Mouse (Mus musculus): Measurements from ENCODE around the gene Kat2b. TPM values are rescaled to one million over a fixed set of nuclear protein-coding genes. Genes with fewer than 3 reads are reported as not detected.

The Kat2b gene
- polyA plus RNA-seq, 1 experiment from 2014 or later: 9.6 TPM

DNA sequence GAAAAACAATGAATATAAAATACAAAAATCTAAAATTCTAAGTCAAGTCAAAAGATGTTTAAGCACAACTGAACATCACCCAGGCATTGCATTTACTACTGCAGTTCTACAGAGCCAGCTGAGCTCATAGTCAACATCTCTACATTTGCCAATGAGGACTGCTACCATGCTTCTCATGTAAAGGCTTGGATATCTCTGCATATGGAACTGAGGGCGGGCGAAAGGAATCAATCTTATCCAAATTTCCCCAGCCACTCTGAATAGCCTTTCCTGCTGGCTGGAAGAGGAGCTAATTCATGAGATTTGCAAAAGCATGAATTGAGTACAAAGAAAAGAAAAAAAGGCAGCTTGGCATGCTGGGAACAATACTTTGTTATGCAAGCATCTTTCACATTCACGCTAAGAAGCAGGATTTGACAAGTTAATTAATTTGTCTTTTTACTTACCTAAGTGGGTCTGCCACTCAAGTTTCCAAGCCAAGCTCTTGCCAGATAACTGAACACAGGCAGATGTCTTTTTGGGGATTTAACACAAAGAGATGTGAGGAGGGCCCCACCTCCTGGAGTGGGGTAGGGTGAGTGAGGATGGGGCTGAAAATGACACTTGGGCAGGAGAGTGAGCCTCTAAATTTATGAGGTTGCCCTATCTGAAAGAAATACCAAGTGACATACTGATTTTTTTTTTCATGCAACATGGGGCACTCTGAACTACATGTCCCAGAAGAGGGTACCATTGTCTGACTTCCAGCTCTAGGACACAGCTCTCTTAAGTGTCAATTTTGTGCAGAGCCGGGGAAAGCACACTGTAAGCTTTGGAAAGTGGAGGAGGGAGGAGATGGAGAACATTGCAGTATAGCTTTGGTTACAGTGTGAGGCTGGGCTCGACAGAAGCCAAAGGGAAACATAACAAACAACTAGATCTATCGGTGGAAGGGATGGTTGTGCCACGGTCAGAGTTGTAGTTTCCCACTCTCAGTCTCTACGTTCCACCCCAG, 15.1 kb upstream of the Kat2b start:
- Histone ChIP-seq H3K27me3 (ENCODE audit: control insufficient read depth, insufficient read depth, low read length) (no peaks in the 10 kb centered on the region), H3K9me3 (ENCODE audit: control insufficient read depth, low read length) (no peaks in the 10 kb centered on the region), H3K9ac (ENCODE audit: low read depth, low read length) (no peak overlapping the region), H3K4me1 (replicated peaks; ENCODE audit: control insufficient read depth, insufficient read depth, low read length) (no peaks in the 10 kb centered on the region), H3K4me2 (replicated peaks; ENCODE audit: low read depth, low read length) (no peak overlapping the region), H3K4me3 (ENCODE audit: low read depth, low read length) (no peak overlapping the region), H3K27ac (ENCODE audit: low read depth, low read length) (no peak overlapping the region), H3K36me3 (ENCODE audit: control insufficient read depth, insufficient read depth, low read length) (no peaks in the 10 kb centered on the region)
- WGBS: 54% methylated on average over 8 of the region's 8 CpGs
- DNase-seq (ENCODE audit: low spot score) (no peak), ATAC-seq (ENCODE audit: low FRiP score) (peak; percentile 79)

DNA sequence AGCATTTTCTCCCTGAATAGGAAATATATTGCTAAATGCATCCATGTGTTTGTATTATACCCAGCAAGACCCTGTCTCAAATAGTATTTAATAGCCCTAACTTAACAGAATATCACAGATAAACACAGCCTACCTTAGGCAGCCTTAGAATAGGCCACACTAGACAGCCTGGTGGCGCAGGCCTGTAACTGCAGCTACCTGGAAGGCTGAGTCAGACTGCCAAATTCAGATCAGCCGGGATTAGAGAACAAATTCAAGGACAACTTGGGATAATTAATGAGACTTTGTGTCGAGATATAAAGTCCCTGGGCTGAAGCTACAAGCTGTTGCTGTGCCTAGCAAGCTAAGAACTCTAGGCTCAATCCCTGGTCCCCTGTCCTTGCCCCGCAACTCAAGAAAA, 12.6 kb upstream of the Kat2b start:
- H3K36me3 ChIP-seq (ENCODE audit: control insufficient read depth, insufficient read depth, low read length): no peaks in the 10 kb centered on the region
- no peak overlapping the region for H3K4me2 ChIP-seq (replicated peaks; ENCODE audit: low read depth, low read length)
- H3K9me3 ChIP-seq (ENCODE audit: control insufficient read depth, low read length): no peaks in the 10 kb centered on the region
- H3K27ac ChIP-seq (ENCODE audit: low read depth, low read length): no peak overlapping the region
- WGBS: 74% methylated on average over 4 of the region's 4 CpGs
- no peak overlapping the region for H3K9ac ChIP-seq (ENCODE audit: low read depth, low read length)
- DNase-seq (ENCODE audit: low spot score): no peak
- H3K27me3 ChIP-seq (ENCODE audit: control insufficient read depth, insufficient read depth, low read length): no peaks in the 10 kb centered on the region
- H3K4me3 ChIP-seq (ENCODE audit: low read depth, low read length): no peak overlapping the region
- H3K4me1 ChIP-seq (replicated peaks; ENCODE audit: control insufficient read depth, insufficient read depth, low read length): no peaks in the 10 kb centered on the region
- no peak for ATAC-seq (ENCODE audit: low FRiP score)

DNA sequence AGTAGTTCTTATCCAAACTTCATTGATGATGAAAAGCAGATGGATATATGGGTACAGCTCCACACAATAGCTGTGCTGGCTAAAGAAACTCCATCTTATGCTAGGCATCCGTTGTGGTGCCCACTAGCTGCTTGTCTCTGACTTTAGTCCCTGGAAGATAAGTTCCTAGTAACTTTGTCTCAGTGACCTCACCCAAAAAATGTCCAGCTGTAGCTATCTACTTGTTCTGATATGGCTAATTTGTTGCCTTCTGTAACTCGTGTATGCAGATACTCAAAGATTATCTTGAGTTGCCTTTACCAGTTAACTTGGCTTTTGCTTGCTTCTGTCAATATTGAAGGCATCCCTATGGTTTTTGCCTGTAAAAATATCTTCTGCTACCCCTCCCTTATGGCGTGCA, 11.8 kb upstream of the Kat2b start:
- Histone ChIP-seq H3K4me3 (ENCODE audit: low read depth, low read length) (no peak overlapping the region), H3K36me3 (ENCODE audit: control insufficient read depth, insufficient read depth, low read length) (no peaks in the 10 kb centered on the region), H3K9me3 (ENCODE audit: control insufficient read depth, low read length) (no peaks in the 10 kb centered on the region), H3K27me3 (ENCODE audit: control insufficient read depth, insufficient read depth, low read length) (no peaks in the 10 kb centered on the region), H3K9ac (ENCODE audit: low read depth, low read length) (no peak overlapping the region), H3K4me1 (replicated peaks; ENCODE audit: control insufficient read depth, insufficient read depth, low read length) (no peaks in the 10 kb centered on the region), H3K27ac (ENCODE audit: low read depth, low read length) (no peak overlapping the region), H3K4me2 (replicated peaks; ENCODE audit: low read depth, low read length) (no peak overlapping the region)
- no peak for DNase-seq (ENCODE audit: low spot score)
- ATAC-seq (ENCODE audit: low FRiP score): no peak
- 84% methylated on average over 3 of the region's 3 CpGs for WGBS

DNA sequence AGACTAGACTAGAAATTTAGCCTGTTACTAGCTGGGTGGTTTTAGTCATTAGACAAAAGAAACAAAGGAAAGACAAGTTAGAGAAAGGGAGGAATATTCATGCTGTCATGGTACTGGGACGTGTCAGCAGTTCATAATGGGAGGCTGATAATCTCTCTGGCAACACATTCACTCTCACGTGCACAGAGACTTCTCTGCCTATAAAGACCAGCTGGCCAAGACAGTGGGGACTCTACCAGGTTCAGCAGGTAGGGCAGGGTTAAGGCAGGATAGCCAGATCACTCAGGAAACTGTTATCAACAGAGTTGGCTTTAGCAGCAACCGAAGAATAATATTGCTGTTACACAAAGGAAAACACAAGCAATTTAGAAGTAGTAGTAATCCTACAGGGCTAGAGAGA, 9.2 kb upstream of the Kat2b start:
- Histone ChIP-seq H3K9ac (ENCODE audit: low read depth, low read length) (no peak overlapping the region), H3K27me3 (ENCODE audit: control insufficient read depth, insufficient read depth, low read length) (no peaks in the 10 kb centered on the region), H3K4me2 (replicated peaks; ENCODE audit: low read depth, low read length) (no peak overlapping the region), H3K27ac (ENCODE audit: low read depth, low read length) (no peak overlapping the region), H3K4me1 (replicated peaks; ENCODE audit: control insufficient read depth, insufficient read depth, low read length) (no peaks in the 10 kb centered on the region), H3K36me3 (ENCODE audit: control insufficient read depth, insufficient read depth, low read length) (no peaks in the 10 kb centered on the region), H3K9me3 (ENCODE audit: control insufficient read depth, low read length) (no peaks in the 10 kb centered on the region), H3K4me3 (ENCODE audit: low read depth, low read length) (no peak overlapping the region)
- 73% methylated on average over 3 of the region's 3 CpGs for WGBS
- ATAC-seq (ENCODE audit: low FRiP score) (no peak), DNase-seq (ENCODE audit: low spot score) (no peak)

DNA sequence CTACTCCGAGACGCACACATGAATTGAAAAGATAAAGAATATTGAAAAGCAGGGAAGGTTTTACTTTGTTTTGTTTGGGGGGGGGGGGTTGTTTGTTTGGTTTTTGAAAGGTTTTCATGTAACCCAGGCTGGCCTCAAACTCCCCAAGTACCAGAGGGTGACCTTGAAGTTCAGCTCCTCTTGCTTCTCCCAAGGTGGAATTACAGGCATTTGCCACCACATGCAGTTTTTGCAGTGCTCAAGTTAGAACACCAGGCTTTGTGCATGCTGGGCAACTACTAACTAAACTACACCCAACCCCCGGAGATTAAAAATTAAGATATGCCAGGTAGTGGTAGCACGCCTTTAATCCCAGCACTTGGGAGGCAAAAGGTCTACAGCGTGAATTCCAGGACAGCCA, 7.0 kb upstream of the Kat2b start:
- H3K27me3 ChIP-seq (ENCODE audit: control insufficient read depth, insufficient read depth, low read length): no peaks in the 10 kb centered on the region
- no peak for ATAC-seq (ENCODE audit: low FRiP score)
- DNase-seq (ENCODE audit: low spot score): no peak
- no peak overlapping the region for H3K4me2 ChIP-seq (replicated peaks; ENCODE audit: low read depth, low read length)
- H3K9me3 ChIP-seq (ENCODE audit: control insufficient read depth, low read length): no peaks in the 10 kb centered on the region
- H3K4me1 ChIP-seq (replicated peaks; ENCODE audit: control insufficient read depth, insufficient read depth, low read length): no peaks in the 10 kb centered on the region
- WGBS: 91% methylated on average over 5 of the region's 5 CpGs
- H3K4me3 ChIP-seq (ENCODE audit: low read depth, low read length): no peak overlapping the region
- H3K36me3 ChIP-seq (ENCODE audit: control insufficient read depth, insufficient read depth, low read length): no peaks in the 10 kb centered on the region
- H3K27ac ChIP-seq (ENCODE audit: low read depth, low read length): no peak overlapping the region
- no peak overlapping the region for H3K9ac ChIP-seq (ENCODE audit: low read depth, low read length)

DNA sequence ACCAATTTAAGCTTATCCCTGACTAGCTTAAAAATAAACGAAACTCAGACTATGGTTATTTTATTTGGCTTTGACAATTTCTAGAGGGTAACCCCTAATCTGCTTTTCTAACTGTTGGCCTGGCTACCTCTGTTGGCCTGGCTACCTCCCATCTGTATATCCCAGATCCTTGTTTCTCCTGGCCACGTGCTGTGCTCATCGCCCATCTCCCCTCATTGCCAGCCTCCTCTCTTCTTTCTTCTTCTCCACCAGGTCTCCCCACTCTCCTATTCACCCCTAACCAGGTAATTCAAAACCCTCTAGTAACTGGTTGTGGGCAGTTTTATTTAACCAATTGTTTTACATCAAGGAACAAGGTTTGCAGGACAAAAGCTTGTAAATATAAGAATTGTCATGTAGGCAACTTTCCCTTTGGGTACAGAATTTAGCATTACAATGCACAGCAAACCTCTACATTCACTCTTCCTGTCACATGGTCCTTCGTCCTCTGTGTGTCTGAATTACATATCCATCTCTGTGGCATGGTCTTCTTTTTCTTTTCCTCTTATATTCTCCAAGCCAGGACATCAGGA, 5.1 kb upstream of the Kat2b start:
- no peak overlapping the region for H3K27ac ChIP-seq (ENCODE audit: low read depth, low read length)
- H3K4me2 ChIP-seq (replicated peaks; ENCODE audit: low read depth, low read length): no peak overlapping the region
- H3K4me3 ChIP-seq (ENCODE audit: low read depth, low read length): no peak overlapping the region
- DNase-seq (ENCODE audit: low spot score) (no peak), ATAC-seq (ENCODE audit: low FRiP score) (no peak)
- WGBS: 79% methylated on average over 4 of the region's 4 CpGs
- H3K9ac ChIP-seq (ENCODE audit: low read depth, low read length): no peak overlapping the region
- H3K36me3 ChIP-seq (ENCODE audit: control insufficient read depth, insufficient read depth, low read length): no peaks in the 10 kb centered on the region
- H3K9me3 ChIP-seq (ENCODE audit: control insufficient read depth, low read length): no peaks in the 10 kb centered on the region
- H3K4me1 ChIP-seq (replicated peaks; ENCODE audit: control insufficient read depth, insufficient read depth, low read length): no peaks in the 10 kb centered on the region; the same call in 1 of the 2 replicates
- H3K27me3 ChIP-seq (ENCODE audit: control insufficient read depth, insufficient read depth, low read length): no peaks in the 10 kb centered on the region

DNA sequence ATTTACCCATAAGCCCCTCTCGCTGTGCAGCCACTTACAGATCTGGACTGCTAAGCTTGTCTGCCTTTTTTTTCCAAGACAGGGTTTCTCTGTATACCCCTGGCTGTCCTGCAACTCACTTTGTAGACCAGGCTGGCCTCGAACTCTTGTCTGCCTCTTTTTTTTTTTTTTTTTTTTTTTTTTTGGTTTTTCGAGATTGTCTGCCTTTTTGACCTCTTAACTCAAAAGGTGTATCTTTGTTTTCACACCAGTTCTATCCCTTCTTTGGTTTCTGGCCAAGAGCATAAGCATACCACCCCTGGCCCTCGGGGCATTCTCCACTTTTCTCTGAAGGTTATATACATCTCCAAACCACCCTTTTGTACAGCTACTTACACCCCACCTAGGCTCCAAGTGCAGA, 1.8 kb upstream of the Kat2b start:
- no peaks in the 10 kb centered on the region for H3K9me3 ChIP-seq (ENCODE audit: control insufficient read depth, low read length)
- H3K36me3 ChIP-seq (ENCODE audit: control insufficient read depth, insufficient read depth, low read length): no peaks in the 10 kb centered on the region
- ATAC-seq (ENCODE audit: low FRiP score) (no peak), DNase-seq (ENCODE audit: low spot score) (no peak)
- no peak overlapping the region for H3K4me2 ChIP-seq (replicated peaks; ENCODE audit: low read depth, low read length)
- no peak overlapping the region for H3K9ac ChIP-seq (ENCODE audit: low read depth, low read length)
- no peak overlapping the region for H3K27ac ChIP-seq (ENCODE audit: low read depth, low read length)
- H3K4me3 ChIP-seq (ENCODE audit: low read depth, low read length): no peak overlapping the region
- WGBS: 92% methylated on average over 4 of the region's 4 CpGs
- H3K4me1 ChIP-seq (replicated peaks; ENCODE audit: control insufficient read depth, insufficient read depth, low read length): peaks cover 3% of the 10 kb centered on the region
- H3K27me3 ChIP-seq (ENCODE audit: control insufficient read depth, insufficient read depth, low read length): no peaks in the 10 kb centered on the region

DNA sequence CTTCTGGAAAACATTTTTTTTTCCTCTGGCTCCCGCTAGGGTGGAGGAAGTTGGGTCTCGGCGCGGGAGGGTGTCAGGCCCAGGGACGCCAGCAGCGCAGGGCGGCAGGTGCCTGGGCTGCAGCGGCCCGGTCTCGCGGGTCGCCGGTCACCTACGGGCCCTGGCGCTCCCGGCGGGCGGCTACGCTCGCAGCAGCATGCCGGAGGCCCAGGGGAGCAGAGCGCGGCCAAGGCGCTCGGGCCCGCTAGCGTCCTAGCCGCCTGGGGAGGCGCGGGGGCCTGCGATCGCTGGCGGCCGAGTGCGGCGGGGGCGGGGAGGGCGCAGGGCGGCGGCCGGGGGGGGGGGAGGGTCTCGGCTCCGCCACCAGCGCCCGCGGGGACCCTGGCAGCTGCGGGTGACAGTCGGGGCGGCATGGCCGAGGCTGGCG, 271 bp downstream of the Kat2b start:
- peak overlapping the region; percentile 97 for H3K27ac ChIP-seq (ENCODE audit: low read depth, low read length)
- WGBS: 0% methylated on average over 26 of the region's 51 CpGs
- no peaks in the 10 kb centered on the region for H3K36me3 ChIP-seq (ENCODE audit: control insufficient read depth, insufficient read depth, low read length)
- peak overlapping the region; percentile 92 for H3K9ac ChIP-seq (ENCODE audit: low read depth, low read length)
- DNase-seq (ENCODE audit: low spot score) (peak; percentile 74), ATAC-seq (ENCODE audit: low FRiP score) (peak; percentile 65)
- peaks cover 3% of the 10 kb centered on the region for H3K4me1 ChIP-seq (replicated peaks; ENCODE audit: control insufficient read depth, insufficient read depth, low read length)
- no peaks in the 10 kb centered on the region for H3K27me3 ChIP-seq (ENCODE audit: control insufficient read depth, insufficient read depth, low read length)
- peak overlapping the region; percentile 67 for H3K4me3 ChIP-seq (ENCODE audit: low read depth, low read length)
- no peaks in the 10 kb centered on the region for H3K9me3 ChIP-seq (ENCODE audit: control insufficient read depth, low read length)
- H3K4me2 ChIP-seq (replicated peaks; ENCODE audit: low read depth, low read length): peak overlapping the region; percentile 81
